Mouse (Mus musculus) heart, embryonic 11.5 days (tissue): ENCODE results near the gene Olfr1037. TPM values are rescaled to one million over a fixed set of nuclear protein-coding genes. Genes with fewer than 3 reads are reported as not detected.

Experiments
- polyA plus RNA-seq: library from polyadenylated mRNA; unstranded; fragments of >200 nt; fragmentation: Nextera tagmentation; extraction: Ambion mirVana; gene quantifications from 2 replicates; pipeline ENCODE4 v1.2.1, GENCODE M21; 2014

The Olfr1037 gene
- polyA plus RNA-seq, 1 experiment from 2014 or later, result not detected

Other genes with a start within 250 kb of the Olfr1037 start
- not detected in 2 replicates for gene Olfr1019, start 241.9 kb downstream of the Olfr1037 start, polyA plus RNA-seq
- gene Olfr1020, start 240.4 kb downstream of the Olfr1037 start, polyA plus RNA-seq, result not detected in 2 replicates
- not detected in 2 replicates for gene Olfr1022, start 218.8 kb downstream of the Olfr1037 start, polyA plus RNA-seq
- not detected in 2 replicates for gene Olfr1023, start 201.7 kb downstream of the Olfr1037 start, polyA plus RNA-seq
- not detected in 2 replicates for gene Olfr1024, start 182.3 kb downstream of the Olfr1037 start, polyA plus RNA-seq
- not detected in 2 replicates for gene Olfr1025-ps1, start 172.2 kb downstream of the Olfr1037 start, polyA plus RNA-seq
- gene Olfr1026, start 165.8 kb downstream of the Olfr1037 start, polyA plus RNA-seq, result not detected in 2 replicates
- gene Olfr1028, start 136.9 kb downstream of the Olfr1037 start, polyA plus RNA-seq, result not detected in 2 replicates
- not detected in 2 replicates for gene Olfr1029, start 113.5 kb downstream of the Olfr1037 start, polyA plus RNA-seq
- gene Olfr1030, start 108.1 kb downstream of the Olfr1037 start, polyA plus RNA-seq, result not detected in 2 replicates
- not detected in 2 replicates for gene Olfr1031, start 97.1 kb downstream of the Olfr1037 start, polyA plus RNA-seq
- not detected in 2 replicates for gene Olfr1032, start 81.8 kb downstream of the Olfr1037 start, polyA plus RNA-seq
- gene Olfr1033, start 66.8 kb downstream of the Olfr1037 start, polyA plus RNA-seq, result 0.34 TPM in 1 of 2 replicates, not detected in the other
- gene Olfr1034, start 41.5 kb downstream of the Olfr1037 start, polyA plus RNA-seq, result not detected in 2 replicates
- not detected in 2 replicates for gene Olfr1036, start 13.4 kb downstream of the Olfr1037 start, polyA plus RNA-seq
- not detected in 2 replicates for gene Olfr1039, start 48.5 kb upstream of the Olfr1037 start, polyA plus RNA-seq
- not detected in 2 replicates for gene Olfr1040, start 59.3 kb upstream of the Olfr1037 start, polyA plus RNA-seq
- not detected in 2 replicates for gene Olfr1042, start 74.5 kb upstream of the Olfr1037 start, polyA plus RNA-seq
- not detected in 2 replicates for gene Olfr1043, start 80.1 kb upstream of the Olfr1037 start, polyA plus RNA-seq
- not detected in 2 replicates for gene Olfr1044, start 90.4 kb upstream of the Olfr1037 start, polyA plus RNA-seq
- not detected in 2 replicates for gene Olfr52, start 98.3 kb upstream of the Olfr1037 start, polyA plus RNA-seq
- not detected in 2 replicates for gene Olfr1045, start 115.6 kb upstream of the Olfr1037 start, polyA plus RNA-seq
- not detected in 2 replicates for gene Olfr1046, start 131.9 kb upstream of the Olfr1037 start, polyA plus RNA-seq
- gene Olfr1047, start 144.0 kb upstream of the Olfr1037 start, polyA plus RNA-seq, result not detected in 2 replicates
- gene Olfr1048, start 152.9 kb upstream of the Olfr1037 start, polyA plus RNA-seq, result not detected in 2 replicates
- not detected in 2 replicates for gene Olfr1049, start 170.9 kb upstream of the Olfr1037 start, polyA plus RNA-seq
- gene Olfr1051, start 191.7 kb upstream of the Olfr1037 start, polyA plus RNA-seq, result not detected in 2 replicates
- not detected in 2 replicates for gene Olfr1052, start 205.1 kb upstream of the Olfr1037 start, polyA plus RNA-seq
- not detected in 2 replicates for gene Olfr1053, start 227.9 kb upstream of the Olfr1037 start, polyA plus RNA-seq
- not detected in 2 replicates for gene Olfr1054, start 248.0 kb upstream of the Olfr1037 start, polyA plus RNA-seq